Mouse (Mus musculus): Measurements from ENCODE around the gene Dnaaf1. TPM values are rescaled to one million over a fixed set of nuclear protein-coding genes. Genes with fewer than 3 reads are reported as not detected.

The Dnaaf1 gene
- total RNA-seq, 2 experiments from 2014 or later = not detected

Other genes with a start within 250 kb of the Dnaaf1 start
- 100 to 1,000 TPM; 180 to 183 TPM for gene Hsbp1, start 230.7 kb upstream of the Dnaaf1 start, total RNA-seq (2021)
- gene Mlycd, start 180.4 kb upstream of the Dnaaf1 start, total RNA-seq (2021) = 10 to 100 TPM; 70.4 to 72.5 TPM
- gene Osgin1, start 141.1 kb upstream of the Dnaaf1 start, total RNA-seq (2021) = 1 to 10 TPM in 1 of 2 experiments, under 1 TPM in 1; 0.55 to 1.5 TPM
- gene Necab2, start 128.5 kb upstream of the Dnaaf1 start, total RNA-seq (2021) = under 1 TPM in 1 of 2 experiments, not detected in 1; 0.23 TPM
- gene Slc38a8, start 73.5 kb upstream of the Dnaaf1 start, total RNA-seq (2021) = not detected
- 10 to 100 TPM; 68.6 to 70.0 TPM for gene Mbtps1, start 16.5 kb upstream of the Dnaaf1 start, total RNA-seq (2021)
- 10 to 100 TPM; 18.4 to 20.2 TPM for gene Hsdl1, start 52 bp upstream of the Dnaaf1 start, total RNA-seq (2021)
- gene Taf1c, start 30.0 kb downstream of the Dnaaf1 start, total RNA-seq (2021) = 1 to 10 TPM; 4.3 to 4.5 TPM
- gene Adad2, start 37.5 kb downstream of the Dnaaf1 start, total RNA-seq (2021) = not detected
- not detected for gene Kcng4, start 60.4 kb downstream of the Dnaaf1 start, total RNA-seq (2021)
- 10 to 100 TPM; 26.3 to 26.8 TPM for gene Wfdc1, start 91.1 kb downstream of the Dnaaf1 start, total RNA-seq (2021)
- gene Atp2c2, start 124.8 kb downstream of the Dnaaf1 start, total RNA-seq (2021) = not detected
- gene Tldc1, start 203.2 kb downstream of the Dnaaf1 start, total RNA-seq (2021) = 1 to 10 TPM; 9.0 to 9.2 TPM